Mouse (Mus musculus) right cerebral cortex, adult 2 months (tissue): ENCODE results near the gene Wdr34.
A peak's percentile ranks its signal among the peaks of the same experiment; 100 is the strongest.

ENCODE experiments used
- DNase-seq, 2 experiments: peaks; one replicate each; pipeline ENCODE4 v3.0.0; 2021 to 2022; ENCODE audit warnings: low spot score in 2 of 2

Wdr34 gene

DNA sequence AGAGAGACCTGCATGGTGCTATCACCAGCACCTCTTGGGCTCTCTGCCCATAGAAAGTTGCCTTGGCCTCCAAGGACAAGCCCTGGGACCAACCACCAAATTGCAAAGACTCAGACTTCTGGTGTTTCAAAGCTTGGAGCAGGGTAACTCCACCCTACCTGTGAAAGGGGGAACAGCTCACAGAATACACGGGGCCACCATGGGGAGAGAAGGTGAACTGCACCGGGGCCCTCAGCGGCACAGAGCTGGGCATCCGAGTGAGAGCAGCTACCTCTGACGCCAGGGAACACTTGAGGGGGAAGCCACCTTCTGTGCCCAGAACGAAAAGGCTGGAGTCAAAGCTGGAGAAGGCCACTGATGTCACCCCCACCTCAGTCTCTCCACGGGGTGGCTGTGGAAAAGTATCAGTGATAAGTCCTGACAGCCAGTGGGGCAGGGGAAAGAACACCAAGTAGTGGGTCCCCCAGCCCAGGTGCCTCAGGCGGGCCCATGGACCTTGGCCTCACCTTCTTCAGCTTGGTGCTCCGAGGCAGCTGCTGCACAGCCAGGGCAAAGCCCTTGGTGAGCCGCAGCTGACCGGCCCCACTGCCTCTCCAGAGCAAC is 16.3 kb downstream of the Wdr34 start:
- DNase-seq, result peak in 1 of 2 experiments; percentile 28

DNA sequence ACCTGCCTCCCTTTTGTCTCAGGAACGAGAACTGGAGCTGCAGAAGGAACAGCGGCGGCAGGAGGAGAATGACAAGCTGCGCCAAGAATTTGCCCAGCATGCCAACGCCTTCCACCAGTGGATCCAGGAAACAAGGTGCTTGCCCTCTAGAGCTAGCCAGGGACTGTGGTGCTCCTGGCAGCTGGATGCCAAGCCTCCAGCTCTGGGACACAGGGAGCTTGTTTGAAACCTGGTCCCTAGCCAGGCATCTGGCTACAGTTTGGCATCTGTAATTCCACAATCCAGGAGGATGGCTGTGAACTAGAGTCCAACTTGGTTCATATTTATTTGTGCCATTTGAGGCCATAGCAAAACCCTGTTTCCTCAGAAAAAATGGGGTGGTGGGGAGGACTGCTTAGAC is 21.7 kb downstream of the Wdr34 start:
- DNase-seq, result no peak

DNA sequence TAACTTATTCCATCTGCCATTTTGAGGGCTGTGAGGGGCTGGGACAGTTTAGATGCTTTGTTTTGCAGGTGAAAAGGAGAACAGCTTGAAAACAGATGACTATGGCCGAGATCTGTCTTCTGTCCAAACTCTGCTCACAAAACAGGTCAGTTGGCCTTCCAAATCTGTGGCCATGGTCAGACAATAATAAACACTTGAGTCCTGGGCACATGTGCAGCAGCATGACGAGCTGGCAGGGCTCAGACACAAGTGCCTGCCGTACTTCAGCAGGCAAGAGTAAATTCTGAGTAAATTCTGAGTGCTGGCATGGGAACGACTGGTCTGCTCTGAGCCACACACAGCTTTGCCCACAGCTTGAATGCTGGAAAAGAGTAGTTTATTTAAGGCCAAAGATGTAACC is 23.2 kb downstream of the Wdr34 start:
- DNase-seq, result no peak

DNA sequence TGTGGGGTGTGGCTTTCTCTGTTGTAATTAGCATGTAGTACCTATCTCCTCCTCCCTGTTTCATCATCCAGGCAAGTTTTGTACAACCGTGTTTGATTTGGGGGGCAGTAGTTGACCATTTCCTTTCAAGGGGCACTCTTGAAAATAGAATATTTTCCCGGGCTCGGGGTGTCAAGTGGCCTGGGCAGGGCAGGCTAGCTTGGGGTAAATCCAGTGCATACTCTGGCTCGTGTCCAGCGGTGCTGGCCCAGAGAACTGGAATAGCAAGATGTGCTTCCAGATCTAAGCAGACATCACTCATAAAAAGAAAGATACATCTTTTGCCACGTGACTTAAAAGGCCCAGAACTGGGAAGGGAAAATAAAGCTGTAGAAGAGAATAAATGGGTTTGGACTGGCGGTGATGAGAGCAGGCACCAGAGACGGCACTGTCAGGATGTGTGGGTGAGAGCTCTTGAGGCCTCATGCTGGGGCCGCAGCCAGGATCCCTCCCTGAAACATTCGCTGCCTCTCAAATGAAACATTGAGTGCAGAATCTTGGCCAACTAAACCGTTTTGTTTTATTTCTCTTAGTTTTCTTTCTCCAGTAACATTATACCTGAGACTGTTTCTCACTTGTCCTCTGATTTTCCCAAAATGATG is 34.2 kb downstream of the Wdr34 start:
- peak in 1 of 2 experiments; percentile 27 for DNase-seq

DNA sequence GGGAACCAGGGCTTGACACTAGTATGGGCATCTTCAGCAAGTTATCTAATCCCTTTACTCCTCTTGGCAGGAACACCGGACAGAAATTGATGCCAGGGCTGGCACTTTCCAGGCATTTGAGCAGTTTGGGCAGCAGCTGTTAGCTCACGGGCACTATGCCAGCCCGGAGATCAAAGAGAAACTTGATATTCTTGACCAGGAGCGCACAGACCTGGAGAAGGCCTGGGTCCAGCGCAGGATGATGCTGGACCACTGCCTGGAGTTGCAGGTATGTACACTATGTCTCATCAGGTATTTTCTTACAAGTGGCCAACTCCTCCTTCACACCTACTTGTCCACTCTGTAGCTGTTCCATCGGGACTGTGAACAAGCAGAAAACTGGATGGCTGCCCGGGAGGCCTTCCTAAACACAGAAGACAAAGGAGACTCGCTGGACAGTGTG is 37.8 kb downstream of the Wdr34 start:
- peak in 1 of 2 experiments; percentile 19 for DNase-seq

DNA sequence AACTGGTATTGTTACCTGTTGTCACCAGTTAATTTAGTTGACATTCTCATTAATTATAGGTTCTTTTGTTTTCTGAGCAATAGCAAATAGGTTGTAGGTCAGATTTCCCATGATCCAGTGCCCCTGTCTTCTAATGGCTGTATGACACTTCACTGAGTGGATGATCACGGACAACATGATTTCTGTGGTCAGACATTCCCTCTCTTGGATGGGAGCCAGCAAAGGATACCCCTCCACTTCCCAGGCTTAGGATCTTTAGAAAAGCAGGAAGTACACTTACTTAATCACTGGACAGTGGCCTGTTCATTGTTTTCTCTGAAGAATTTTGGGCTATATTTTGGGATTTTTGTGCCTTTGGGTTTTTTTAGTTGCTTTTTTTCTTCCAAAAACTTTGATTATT is 39.6 kb downstream of the Wdr34 start:
- no peak for DNase-seq

DNA sequence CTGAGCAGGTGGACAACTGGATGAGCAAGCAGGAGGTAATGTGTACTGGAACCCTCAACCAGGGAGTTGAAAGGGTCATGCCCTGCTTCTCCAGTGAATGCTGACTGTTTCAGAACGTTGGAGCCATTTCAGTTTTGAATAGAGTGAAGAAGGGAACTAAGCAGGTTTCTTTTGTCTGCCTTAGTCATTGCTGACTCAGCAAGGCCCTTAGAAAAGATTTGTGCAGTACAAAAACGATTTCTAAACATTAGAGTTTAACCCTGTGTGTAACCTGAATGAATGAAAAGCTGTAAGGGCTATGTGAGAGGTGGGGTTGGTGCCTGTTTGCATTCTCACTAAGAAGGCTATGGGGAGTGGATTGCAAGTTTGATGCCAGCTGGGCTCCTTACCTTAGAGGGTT is 56.7 kb downstream of the Wdr34 start:
- no peak for DNase-seq
